Mouse (Mus musculus) kidney, adult 2 months (tissue): ENCODE data around the gene Pou3f1. TPM values are rescaled to one million over a fixed set of nuclear protein-coding genes. Genes with fewer than 3 reads are reported as not detected.
A peak's percentile ranks its signal among the peaks of the same experiment; 100 is the strongest.

Experiments
- DNase-seq: peaks from one replicate; pipeline ENCODE4 v3.0.0; 2021
- H3K27ac ChIP-seq: fragments of 200-500 bp; 2 replicates; pipeline ENCODE4 v1.5.1; 2012; ENCODE audit warnings: low read depth, low read length, control low read depth, inconsistent platforms; ENCODE audit not compliant: insufficient read depth
- H3K27me3 ChIP-seq: fragments of 200-500 bp; replicated peaks from 2 replicates; pipeline ENCODE4 v1.6.1; 2012; ENCODE audit warnings: mild to moderate bottlenecking, moderate library complexity, low read length, inconsistent platforms; ENCODE audit not compliant: control insufficient read depth, insufficient read depth
- H3K36me3 ChIP-seq: fragments of 200-500 bp; 2 replicates; pipeline ENCODE4 v1.6.1; 2012; ENCODE audit warnings: mild to moderate bottlenecking, moderate library complexity, low read length, inconsistent platforms; ENCODE audit not compliant: control insufficient read depth, insufficient read depth
- H3K4me1 ChIP-seq: fragments of 200-500 bp; 2 replicates; pipeline ENCODE4 v1.6.1; 2011; ENCODE audit warnings: low read length; ENCODE audit not compliant: control insufficient read depth, insufficient read depth
- H3K4me3 ChIP-seq: fragments of 200-500 bp; 2 replicates; pipeline ENCODE4 v1.5.1; 2011; ENCODE audit warnings: mild to moderate bottlenecking, low read depth, low read length, control low read depth; ENCODE audit not compliant: insufficient read depth
- CTCF ChIP-seq: fragments of 200-500 bp; conservative IDR thresholded peaks from 2 replicates; pipeline ENCODE4 v1.5.1; 2011; ENCODE audit warnings: low read depth, mild to moderate bottlenecking, control low read depth, low read length, moderate library complexity, mixed read lengths; ENCODE audit not compliant: insufficient read depth, insufficient read length
- POLR2A ChIP-seq: fragments of 200-500 bp; IDR thresholded peaks from one replicate; pipeline ENCODE4 v1.6.1; 2011; ENCODE audit warnings: low read depth, low read length, control low read depth
- WGBS: fragments of 180-500 bp; shearing (Covaris S2); methylation state at CpG from one replicate; pipeline ENCODE4 v1.1.7; 2018; 5-methylcytosine and 5-hydroxymethylcytosine counted together
- polyA plus RNA-seq: library from polyadenylated mRNA; depleted of rRNA; stranded (reverse); fragments of >200 nt; gene quantifications from 2 replicates; pipeline ENCODE4 v1.2.3, GENCODE M21; 2012

Gene Pou3f1
- polyA plus RNA-seq, 1 experiment = 0.02 TPM

GRCm38 (mm10) chr4:124695786-124696516 is 39.3 kb downstream of the Pou3f1 start:
- no peak for TF ChIP-seq POLR2A
- no peak for TF ChIP-seq CTCF
- WGBS = 22% methylated on average over 18 of the region's 18 CpGs
- H3K27ac ChIP-seq = peak overlapping the region; percentile 71
- H3K4me1 ChIP-seq = peaks cover 26% of the 10 kb centered on the region; the same call in 1 of the 2 replicates
- no peak overlapping the region for H3K4me3 ChIP-seq
- no peaks in the 10 kb centered on the region for H3K27me3 ChIP-seq
- peak; percentile 83 for DNase-seq
- no peaks in the 10 kb centered on the region for H3K36me3 ChIP-seq

- Histone ChIP-seq H3K27me3 (no peaks in the 10 kb centered on the region), H3K4me3 (no peak overlapping the region), H3K27ac (peak overlapping the region; percentile 47), H3K4me1 (peaks cover 25% of the 10 kb centered on the region; the same call in 1 of the 2 replicates), H3K36me3 (no peaks in the 10 kb centered on the region)
- no peak for DNase-seq
- WGBS = 49% methylated on average over 6 of the region's 6 CpGs
- TF ChIP-seq POLR2A (no peak), CTCF (no peak)
Observed at GRCm38 (mm10) chr4:124699791-124700190, 43.2 kb downstream of the Pou3f1 start.

- peaks cover 20% of the 10 kb centered on the region; the same call in 1 of the 2 replicates for H3K4me1 ChIP-seq
- DNase-seq = peak; percentile 87
- H3K27me3 ChIP-seq = no peaks in the 10 kb centered on the region
- WGBS = 2% methylated on average over 59 of the region's 59 CpGs
- peak within 1 kb of the TSS; percentile 47 for H3K27ac ChIP-seq
- H3K36me3 ChIP-seq = no peaks in the 10 kb centered on the region
- TF ChIP-seq CTCF (no peak), POLR2A (peak; percentile 25)
- peak within 1 kb of the TSS; percentile 72 for H3K4me3 ChIP-seq
Observed at GRCm38 (mm10) chr4:124700248-124700971, 43.8 kb downstream of the Pou3f1 start, which contains the start of gene Fhl3. Gene Fhl3, plus strand, starts transcription at chr4:124700701.

- 25% methylated on average over 22 of the region's 22 CpGs for WGBS
- H3K27ac ChIP-seq = no peak overlapping the region
- H3K4me3 ChIP-seq = peak overlapping the region; percentile 72
- no peaks in the 10 kb centered on the region for H3K36me3 ChIP-seq
- no peak for DNase-seq
- H3K27me3 ChIP-seq = no peaks in the 10 kb centered on the region
- H3K4me1 ChIP-seq = peaks cover 15% of the 10 kb centered on the region; the same call in 1 of the 2 replicates
- TF ChIP-seq CTCF (no peak), POLR2A (no peak)
Observed at GRCm38 (mm10) chr4:124701052-124701845, 44.6 kb downstream of the Pou3f1 start.

- DNase-seq = no peak
- H3K27ac ChIP-seq = no peak overlapping the region
- TF ChIP-seq CTCF (no peak), POLR2A (no peak)
- WGBS = 60% methylated on average over 4 of the region's 5 CpGs
- H3K27me3 ChIP-seq = no peaks in the 10 kb centered on the region
- no peak overlapping the region; the same call in 1 of the 2 replicates for H3K4me3 ChIP-seq
- no peaks in the 10 kb centered on the region for H3K36me3 ChIP-seq
- peaks cover 12% of the 10 kb centered on the region; the same call in 1 of the 2 replicates for H3K4me1 ChIP-seq
Observed at GRCm38 (mm10) chr4:124701916-124702315, 45.3 kb downstream of the Pou3f1 start.

- peak; percentile 22 for DNase-seq
- Histone ChIP-seq H3K4me3 (no peak overlapping the region), H3K36me3 (no peaks in the 10 kb centered on the region), H3K27me3 (no peaks in the 10 kb centered on the region), H3K4me1 (peaks cover 12% of the 10 kb centered on the region; the same call in 1 of the 2 replicates), H3K27ac (peak overlapping the region; percentile 64; the same call in 1 of the 2 replicates)
- 46% methylated on average over 2 of the region's 2 CpGs for WGBS
- TF ChIP-seq CTCF = no peak
- TF ChIP-seq POLR2A = no peak
Observed at GRCm38 (mm10) chr4:124703406-124703805, 46.8 kb downstream of the Pou3f1 start.
